Mouse (Mus musculus): ENCODE measurements around the gene Tbc1d1. TPM values are rescaled to one million over a fixed set of nuclear protein-coding genes. Genes with fewer than 3 reads are reported as not detected.
A peak's percentile ranks its signal among the peaks of the same experiment; 100 is the strongest.

Tbc1d1 gene
- total RNA-seq, 4 experiments from 2014 or later, result 15.2 to 19.7 (median 18.1) TPM

DNA sequence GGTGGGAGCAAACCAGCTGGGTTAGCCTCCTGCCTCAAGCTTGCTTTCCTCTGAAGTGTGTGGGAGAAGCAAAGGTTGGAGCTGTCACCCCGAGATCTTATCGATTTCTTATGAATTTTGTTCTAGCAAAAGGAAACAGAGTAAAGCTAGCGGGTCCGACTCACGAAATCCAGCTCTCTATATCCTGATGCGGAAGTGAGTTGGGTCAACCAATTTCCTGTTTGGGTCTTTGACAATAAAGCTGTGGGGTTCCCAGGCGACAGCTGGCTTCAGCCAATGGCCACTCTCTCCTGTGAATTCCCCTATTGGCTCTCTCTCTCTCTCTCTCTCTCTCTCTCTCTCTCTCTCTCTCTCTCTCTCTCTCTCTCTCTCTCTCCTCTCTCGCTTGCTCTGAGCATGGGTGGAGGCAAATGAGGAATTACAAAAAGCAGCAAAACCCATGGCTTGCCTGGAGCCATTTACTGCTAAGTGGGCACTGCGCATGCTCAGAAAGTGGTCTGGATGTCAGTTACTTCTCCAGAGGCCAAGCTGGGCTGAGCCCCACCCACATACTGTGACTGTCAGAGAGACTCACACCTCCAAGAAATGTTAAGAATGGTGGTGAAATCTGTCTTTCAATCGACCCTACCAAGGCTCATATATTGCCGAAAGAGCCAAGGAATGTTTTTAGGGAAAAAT lies 224.7 kb downstream of the Tbc1d1 start:
- DNase-seq (ENCODE audit: low spot score in 2 of 2), result no peak

DNA sequence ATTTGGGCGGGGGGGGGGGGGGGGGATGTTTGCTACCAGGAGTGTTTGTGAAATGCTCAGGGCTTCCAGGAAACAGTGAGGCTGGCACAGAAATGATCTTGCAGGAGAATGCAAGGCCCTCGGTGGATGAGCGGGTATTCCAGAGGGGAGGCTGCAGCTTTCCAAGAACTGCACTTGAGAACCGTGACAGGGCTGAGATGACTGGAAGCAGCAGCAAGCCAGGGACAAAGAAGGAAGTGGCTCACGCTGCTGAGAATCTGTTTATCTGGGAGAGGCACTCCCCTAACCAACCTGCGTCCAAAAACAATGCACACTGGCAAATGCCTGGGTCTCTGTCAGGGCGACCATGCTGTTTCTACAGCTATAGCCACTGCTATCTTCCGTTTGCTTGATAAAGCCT lies 225.4 kb downstream of the Tbc1d1 start:
- no peak for DNase-seq (ENCODE audit: low spot score in 2 of 2)

DNA sequence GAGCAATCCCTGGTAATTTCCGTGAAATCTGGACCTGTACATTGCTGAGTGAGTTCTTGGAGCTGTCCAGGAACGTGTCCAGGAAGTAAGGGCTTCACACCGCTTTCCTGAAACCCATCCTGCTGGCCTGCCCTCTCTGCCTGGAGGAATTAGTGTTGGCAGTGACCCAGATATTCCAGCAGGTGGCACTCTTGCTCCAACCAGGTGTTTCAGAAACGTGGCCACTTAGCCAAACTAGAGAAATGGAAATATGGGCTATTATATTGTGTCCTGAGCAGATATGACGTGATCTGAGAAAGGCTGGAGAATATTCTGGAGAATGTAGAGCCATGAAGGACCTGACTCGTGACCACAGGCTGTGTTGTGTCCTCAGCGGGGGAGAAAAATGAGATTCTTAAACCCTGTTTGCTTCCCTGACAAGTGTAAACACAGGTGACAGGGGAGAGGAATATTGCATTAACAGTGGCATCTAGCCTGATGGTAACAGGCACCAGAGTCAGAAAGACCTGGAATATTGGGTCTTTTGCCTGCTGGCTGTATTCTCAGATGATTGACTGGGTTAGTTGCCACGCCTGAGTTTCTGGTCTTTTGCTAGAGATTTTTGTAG lies 226.4 kb downstream of the Tbc1d1 start:
- DNase-seq (ENCODE audit: low spot score in 2 of 2), result peak in 1 of 2 experiments; percentile 72

DNA sequence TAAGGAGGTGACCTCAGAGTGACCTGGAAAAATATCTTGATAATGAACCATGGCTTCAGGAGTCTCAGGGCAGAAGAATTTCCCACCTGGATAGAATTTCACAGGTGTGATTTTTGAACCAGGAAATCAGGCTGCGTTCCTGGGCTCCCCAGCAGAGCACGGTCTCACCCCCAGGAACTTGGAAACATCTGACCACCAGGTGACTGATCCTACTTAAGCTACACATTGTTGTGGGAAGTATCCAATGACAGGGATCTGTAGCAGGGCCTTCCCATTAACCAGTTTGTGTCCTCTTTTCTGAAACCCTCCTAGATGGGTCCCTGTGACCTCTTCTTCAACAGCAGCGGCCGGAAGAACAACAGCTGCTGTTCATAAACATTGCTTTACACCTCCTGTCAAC lies 227.1 kb downstream of the Tbc1d1 start:
- DNase-seq (ENCODE audit: low spot score in 2 of 2), result no peak

DNA sequence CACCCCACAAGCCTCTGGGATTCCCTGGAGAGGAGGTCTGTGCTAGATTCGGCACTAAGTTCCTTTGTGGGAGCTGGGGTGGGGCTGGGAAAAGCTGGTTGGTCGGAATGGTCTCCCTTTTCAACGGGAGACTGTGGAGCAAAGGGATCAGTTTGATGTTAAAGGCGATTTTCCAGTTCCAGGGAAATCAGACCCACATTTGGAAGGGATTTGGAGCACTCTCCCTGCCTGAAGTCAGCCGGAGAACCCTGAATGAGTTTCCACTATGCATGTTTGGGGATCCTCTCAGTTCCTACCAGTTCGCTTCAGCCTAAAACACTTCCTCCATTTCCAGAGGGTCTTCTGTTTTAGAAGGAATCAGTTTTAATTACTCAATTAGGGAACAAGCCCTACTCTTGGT lies 228.4 kb downstream of the Tbc1d1 start:
- no peak for DNase-seq (ENCODE audit: low spot score in 2 of 2)

DNA sequence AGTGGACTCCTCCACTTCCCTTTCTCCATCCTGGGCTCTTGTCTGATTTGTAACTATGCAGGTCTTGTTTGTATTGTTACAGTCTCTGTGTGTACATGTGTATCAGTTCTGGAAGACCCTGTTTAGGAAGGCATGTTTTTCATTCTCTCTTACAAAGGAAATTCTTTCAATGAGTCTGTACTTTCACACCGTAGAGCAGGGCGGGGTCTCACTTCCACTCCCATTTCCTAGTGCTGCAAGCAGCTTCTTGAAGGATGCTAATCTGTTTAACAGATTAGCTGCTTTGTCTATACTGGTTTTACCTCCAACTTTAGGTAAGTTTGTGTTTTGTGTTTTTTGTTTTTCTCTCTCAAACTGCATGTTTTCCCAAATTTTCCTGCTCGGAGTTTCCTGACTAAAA lies 230.9 kb downstream of the Tbc1d1 start:
- DNase-seq (ENCODE audit: low spot score in 2 of 2), result no peak

DNA sequence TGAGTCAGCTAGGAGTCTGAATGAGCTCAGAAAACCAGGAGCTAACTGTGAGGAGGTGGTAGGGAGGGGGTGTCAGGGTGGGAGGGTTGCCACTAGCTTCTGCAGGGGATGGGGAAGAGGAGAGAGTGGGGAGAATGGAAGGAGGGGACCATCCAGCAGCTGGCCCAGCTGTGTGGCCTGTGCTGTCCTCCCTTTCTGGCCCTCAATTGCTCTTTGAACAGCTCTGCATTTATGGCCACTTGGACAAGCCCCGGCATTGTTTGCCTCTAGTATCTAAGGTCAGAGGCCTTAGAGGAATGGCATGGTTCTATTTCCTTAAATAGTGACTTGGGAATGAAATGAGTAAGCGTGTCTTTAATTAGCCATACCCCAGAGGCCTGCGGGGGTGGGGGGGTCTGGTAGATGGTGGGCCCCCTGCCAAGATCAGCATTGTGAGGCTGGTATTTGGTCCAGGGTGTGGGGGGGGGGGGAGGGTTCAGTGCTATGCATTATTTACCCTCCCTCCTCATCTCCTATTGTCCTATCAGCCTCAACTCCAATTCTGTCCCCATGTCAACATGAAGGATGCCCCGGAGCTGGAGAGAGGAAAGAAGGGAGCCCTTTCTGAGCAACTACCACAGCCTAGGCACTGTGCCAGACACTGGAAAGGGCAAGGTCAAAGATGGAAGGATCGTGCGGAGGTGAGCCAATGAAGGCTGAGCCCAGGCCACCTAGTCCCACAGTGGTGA lies 233.3 kb downstream of the Tbc1d1 start:
- no peak for DNase-seq (ENCODE audit: low spot score in 2 of 2)

DNA sequence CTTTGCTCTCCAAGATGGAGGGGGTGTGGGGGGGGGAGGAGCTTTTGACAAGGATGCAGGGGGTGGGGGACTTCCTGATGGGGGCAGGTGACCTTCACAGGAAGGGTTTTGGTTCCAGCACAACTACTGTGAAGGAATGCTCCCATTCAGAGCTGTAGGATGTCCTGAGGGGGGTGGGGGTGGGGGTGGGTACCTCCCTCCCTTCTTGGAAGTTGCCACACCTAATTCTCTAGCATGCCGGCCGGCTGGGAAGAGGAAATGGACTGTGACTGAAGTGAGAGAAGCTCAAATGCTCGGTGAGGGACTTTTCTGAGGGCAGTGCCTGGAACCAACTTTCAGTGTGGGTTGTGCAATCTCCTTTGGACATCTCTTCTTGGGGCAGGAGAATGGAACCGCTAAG lies 235.2 kb downstream of the Tbc1d1 start:
- no peak for DNase-seq (ENCODE audit: low spot score in 2 of 2)

DNA sequence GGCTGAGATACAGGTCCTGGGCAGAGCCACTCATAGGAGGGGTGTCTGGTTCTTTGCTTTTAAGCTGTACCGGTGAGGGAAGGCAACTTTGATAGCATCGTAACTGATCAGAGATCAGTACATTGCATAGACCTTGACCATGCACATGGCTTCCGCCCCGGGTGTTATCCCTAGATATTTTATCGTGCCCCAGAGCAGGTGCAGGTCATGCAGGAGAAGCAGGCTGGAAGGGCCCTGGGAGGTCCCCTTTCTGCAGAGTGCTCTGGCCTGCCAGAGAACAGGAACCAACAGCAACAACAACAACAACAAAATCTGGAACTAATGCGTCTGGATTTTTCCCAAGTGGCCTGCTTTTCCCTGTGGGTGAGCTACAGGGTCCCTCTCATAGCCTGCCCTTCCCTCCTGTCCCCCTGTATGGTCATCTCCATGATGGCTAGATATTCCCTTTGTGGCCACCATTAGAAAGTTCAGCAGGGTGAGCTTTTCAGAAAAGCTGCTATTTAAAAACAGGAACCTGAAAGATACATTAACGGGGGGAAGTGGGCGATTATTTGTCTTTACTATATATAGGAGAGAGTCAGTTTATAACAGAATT lies 236.4 kb downstream of the Tbc1d1 start:
- no peak for DNase-seq (ENCODE audit: low spot score in 2 of 2)

DNA sequence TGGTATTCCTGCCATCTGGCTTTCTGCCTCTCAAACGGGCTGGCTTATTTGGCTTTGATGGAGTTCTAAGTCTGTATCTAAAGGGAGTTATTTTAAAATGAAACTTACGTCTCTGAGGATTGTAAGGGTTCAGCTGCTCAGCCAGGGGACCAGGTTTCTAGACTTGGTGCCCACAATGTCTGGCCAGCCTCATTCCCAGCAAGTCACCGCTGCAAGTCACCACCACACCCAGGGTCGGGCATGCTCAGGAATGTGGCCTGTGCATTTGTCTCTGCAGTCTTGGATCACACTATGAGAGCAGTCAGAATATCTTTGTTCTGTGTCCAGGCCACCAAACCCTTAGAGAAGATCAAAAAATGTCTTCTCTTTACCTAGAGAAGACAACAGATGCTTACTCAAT lies 237.4 kb downstream of the Tbc1d1 start:
- no peak for DNase-seq (ENCODE audit: low spot score in 2 of 2)

DNA sequence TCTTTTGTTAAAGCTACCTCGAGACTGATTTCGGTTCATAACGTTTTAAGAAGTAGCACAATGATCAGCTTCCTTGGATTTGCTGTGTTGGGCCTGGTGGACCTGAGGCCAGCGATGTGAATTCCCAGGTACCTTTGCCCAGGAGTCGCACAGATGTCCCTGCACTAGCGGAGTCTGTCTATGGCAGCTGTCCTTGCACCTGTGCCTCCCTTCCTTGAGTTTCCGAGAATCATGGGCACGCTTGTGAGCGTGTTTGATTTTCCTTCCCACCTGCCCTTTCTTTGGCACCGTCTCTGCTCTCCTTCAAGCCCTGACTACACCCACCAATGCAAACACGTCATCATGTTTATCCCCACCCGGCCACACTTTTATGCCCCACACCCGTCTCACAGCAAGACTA lies 242.1 kb downstream of the Tbc1d1 start:
- no peak for DNase-seq (ENCODE audit: low spot score in 2 of 2)

DNA sequence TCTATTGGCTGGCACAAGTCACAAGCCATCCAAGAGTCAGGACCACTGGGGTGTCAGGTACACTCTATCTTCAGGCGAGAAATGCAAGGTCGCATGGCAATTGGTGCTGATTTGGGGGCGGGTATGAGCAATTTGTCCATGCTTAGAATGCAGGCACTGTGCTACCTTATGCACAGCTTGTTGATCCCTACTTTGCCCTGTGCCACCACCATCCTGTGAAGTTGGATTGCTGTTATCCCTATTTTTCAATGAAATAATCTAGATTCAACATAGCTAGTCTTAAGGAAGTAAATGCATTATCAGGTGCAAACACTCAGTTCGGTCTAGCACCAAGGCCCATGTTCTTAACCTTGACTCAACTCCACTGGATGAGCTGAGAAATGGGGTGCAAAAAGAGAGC lies 244.6 kb downstream of the Tbc1d1 start:
- no peak for DNase-seq (ENCODE audit: low spot score in 2 of 2)

Small RNA genes within 50 kb of the gene (microRNA-seq; reads per million reads assigned to microRNA genes)
- gene Gm22395, result 0 reads per million in 2 experiments

Other genes starting within 250 kb of the Tbc1d1 start
- gene Rell1, start 187.4 kb upstream of the Tbc1d1 start, total RNA-seq (2022), result 10 to 100 TPM; 12.5 to 14.4 (median 13.8) TPM
- gene Pgm2, start 63.4 kb upstream of the Tbc1d1 start, total RNA-seq (2022), result 10 to 100 TPM in 3 of 4 experiments, 1 to 10 TPM in 1; 9.2 to 12.4 (median 11.3) TPM